Mouse (Mus musculus) liver, embryonic 15.5 days (tissue): Measurements from ENCODE around the gene Ctnnd1. TPM values are rescaled to one million over a fixed set of nuclear protein-coding genes. Genes with fewer than 3 reads are reported as not detected.
A peak's percentile ranks its signal among the peaks of the same experiment; 100 is the strongest.

ENCODE experiments used
- ATAC-seq: fragments of 200-750 bp; cut with Nextera tagmentation; 2 replicates; pipeline ENCODE4 v1.8.0; 2017; ENCODE audit warnings: moderate number of reproducible peaks, mild to moderate bottlenecking, moderate library complexity; ENCODE audit not compliant: insufficient read depth
- H3K27ac ChIP-seq: fragments of 300-500 bp; sonication (generic); replicated peaks from 2 replicates; pipeline ENCODE4 v1.5.1; 2015; ENCODE audit warnings: mild to moderate bottlenecking, inconsistent platforms
- H3K27me3 ChIP-seq: fragments of 300-500 bp; sonication (generic); 2 replicates; pipeline ENCODE4 v1.6.1; 2015; ENCODE audit warnings: mild to moderate bottlenecking, inconsistent platforms
- H3K36me3 ChIP-seq: fragments of 300-500 bp; sonication (generic); replicated peaks from 2 replicates; pipeline ENCODE4 v1.6.1; 2015; ENCODE audit warnings: moderate library complexity, mild to moderate bottlenecking, inconsistent platforms
- H3K4me1 ChIP-seq: fragments of 300-500 bp; sonication (generic); replicated peaks from 2 replicates; pipeline ENCODE4 v1.6.1; 2015; ENCODE audit warnings: inconsistent platforms
- H3K4me2 ChIP-seq: fragments of 300-500 bp; sonication (generic); 2 replicates; pipeline ENCODE4 v1.6.1; 2015; ENCODE audit warnings: moderate library complexity, mild to moderate bottlenecking, inconsistent platforms
- H3K4me3 ChIP-seq: fragments of 300-500 bp; sonication (generic); replicated peaks from 2 replicates; pipeline ENCODE4 v1.5.1; 2015; ENCODE audit warnings: mild to moderate bottlenecking, inconsistent platforms
- H3K9ac ChIP-seq: fragments of 300-500 bp; sonication (generic); 2 replicates; pipeline ENCODE4 v1.6.1; 2015; ENCODE audit warnings: moderate library complexity, mild to moderate bottlenecking, inconsistent platforms
- H3K9me3 ChIP-seq: fragments of 300-500 bp; sonication (generic); replicated peaks from 2 replicates; pipeline ENCODE4 v1.6.1; 2016; ENCODE audit warnings: inconsistent platforms
- WGBS: fragments of 180-500 bp; shearing (Covaris S2); methylation state at CpG from one replicate; pipeline ENCODE4 v1.1.7; 2015; ENCODE audit warnings: mixed read lengths; ENCODE audit not compliant: insufficient replicate concordance; 5-methylcytosine and 5-hydroxymethylcytosine counted together
- polyA plus RNA-seq: library from polyadenylated mRNA; unstranded; fragments of >200 nt; fragmentation: Nextera tagmentation; extraction: Ambion mirVana; gene quantifications from 2 replicates; pipeline ENCODE4 v1.2.1, GENCODE M21; 2015

Gene Ctnnd1
- polyA plus RNA-seq, 1 experiment from 2014 or later = 12.4 TPM

DNA sequence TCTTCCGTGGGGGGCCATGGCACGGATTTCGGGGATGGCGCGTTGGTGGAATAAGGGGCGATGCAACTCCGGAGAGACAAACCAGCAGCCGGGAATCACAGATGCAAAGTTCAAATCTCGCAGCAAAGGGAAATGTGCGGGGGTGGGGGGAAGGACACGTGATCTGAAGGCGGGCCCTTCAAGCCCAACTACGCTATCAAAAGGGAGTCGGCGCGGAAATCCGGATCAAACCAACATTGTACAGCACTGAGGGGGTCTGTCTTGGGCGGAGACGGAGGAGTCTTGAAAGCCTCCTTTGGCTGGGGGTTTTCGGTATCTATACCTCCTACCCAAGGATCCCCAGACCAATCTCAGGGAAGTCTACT lies 20.0 kb upstream of the Ctnnd1 start, which contains the start of gene Selenoh:
Gene Selenoh (minus strand): TSS at position 202 of the 365 bp plus-strand sequence.
- ATAC-seq = peak; percentile 90
- Histone ChIP-seq H3K4me2 (peak within 1 kb of the TSS; percentile 88), H3K4me1 (peaks cover 25% of the 10 kb centered on the region), H3K36me3 (peaks cover 32% of the 10 kb centered on the region), H3K9ac (peak within 1 kb of the TSS; percentile 79), H3K27me3 (no peaks in the 10 kb centered on the region), H3K27ac (peak within 1 kb of the TSS; percentile 76), H3K9me3 (no peaks in the 10 kb centered on the region), H3K4me3 (peak within 1 kb of the TSS; percentile 79)
- WGBS = under 1% methylated on average over 20 of the region's 20 CpGs

DNA sequence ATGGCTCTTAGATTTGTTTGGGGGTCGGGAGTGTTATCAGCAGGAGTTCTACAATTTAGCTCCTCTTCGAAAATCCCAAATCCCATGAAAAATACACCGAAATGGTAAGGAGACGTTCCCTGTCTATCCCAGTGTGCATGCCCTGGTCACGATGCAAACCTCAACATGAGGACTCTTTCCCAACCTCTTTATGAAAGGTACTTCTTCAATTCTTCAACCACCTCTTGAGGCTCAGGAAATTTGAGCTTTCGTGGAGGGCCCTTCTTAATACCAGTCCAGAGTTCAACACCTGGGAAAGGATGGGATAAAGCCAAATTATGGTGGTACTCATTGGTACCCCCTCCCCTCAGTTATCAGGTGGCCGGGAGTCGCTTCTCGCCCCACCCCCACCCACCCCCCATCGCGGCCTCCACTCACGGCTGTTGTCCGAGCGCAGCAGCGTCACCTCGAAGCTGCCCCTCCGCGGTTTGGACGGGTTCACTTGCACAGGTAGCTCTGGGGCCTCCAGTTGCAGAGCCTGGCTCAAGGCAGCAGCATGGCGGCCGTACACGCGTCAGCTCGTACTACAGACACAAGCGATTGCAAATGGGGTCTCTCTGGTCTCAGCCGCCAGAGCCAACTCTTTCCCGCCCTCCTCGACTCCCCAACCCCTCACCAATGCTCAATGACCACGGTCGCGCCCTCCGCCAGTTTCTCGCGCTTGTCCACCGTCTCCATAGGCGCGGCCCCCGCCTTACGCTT lies 19.4 kb upstream of the Ctnnd1 start:
- Histone ChIP-seq H3K4me3 (peak overlapping the region; percentile 79), H3K36me3 (peaks cover 27% of the 10 kb centered on the region), H3K4me1 (peaks cover 25% of the 10 kb centered on the region), H3K4me2 (peak overlapping the region; percentile 88), H3K27ac (peak overlapping the region; percentile 76), H3K9ac (peak overlapping the region; percentile 79), H3K9me3 (no peaks in the 10 kb centered on the region), H3K27me3 (no peaks in the 10 kb centered on the region)
- WGBS = 2% methylated on average over 39 of the region's 39 CpGs
- ATAC-seq = peak; percentile 59

DNA sequence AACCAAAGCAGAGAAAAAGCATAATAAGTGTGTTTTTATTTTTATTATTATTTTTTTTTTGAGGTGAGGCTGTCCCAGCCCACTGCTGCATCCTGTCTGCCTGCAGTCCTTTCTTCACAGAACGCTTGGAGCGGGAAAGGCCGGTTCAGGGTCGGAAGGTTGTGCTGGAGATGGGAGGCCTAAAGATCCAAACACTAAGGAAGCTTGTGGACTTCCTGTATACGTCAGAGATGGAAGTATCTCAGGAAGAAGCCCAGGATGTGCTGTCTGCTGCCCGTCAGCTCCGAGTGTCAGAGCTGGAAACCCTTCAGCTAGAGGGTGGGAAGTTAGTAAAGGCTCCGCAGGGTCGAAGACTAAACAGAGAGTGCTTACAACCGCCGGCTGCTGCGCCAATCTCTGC lies 15.5 kb upstream of the Ctnnd1 start:
- Histone ChIP-seq H3K36me3 (no peaks in the 10 kb centered on the region; the same call in 1 of the 2 replicates), H3K4me2 (no peak overlapping the region), H3K27me3 (no peaks in the 10 kb centered on the region), H3K4me3 (no peak overlapping the region), H3K27ac (peak overlapping the region; percentile 38; the same call in 1 of the 2 replicates), H3K9me3 (no peaks in the 10 kb centered on the region), H3K9ac (no peak overlapping the region), H3K4me1 (peaks cover 21% of the 10 kb centered on the region)
- WGBS = 53% methylated on average over 12 of the region's 12 CpGs
- no peak for ATAC-seq

DNA sequence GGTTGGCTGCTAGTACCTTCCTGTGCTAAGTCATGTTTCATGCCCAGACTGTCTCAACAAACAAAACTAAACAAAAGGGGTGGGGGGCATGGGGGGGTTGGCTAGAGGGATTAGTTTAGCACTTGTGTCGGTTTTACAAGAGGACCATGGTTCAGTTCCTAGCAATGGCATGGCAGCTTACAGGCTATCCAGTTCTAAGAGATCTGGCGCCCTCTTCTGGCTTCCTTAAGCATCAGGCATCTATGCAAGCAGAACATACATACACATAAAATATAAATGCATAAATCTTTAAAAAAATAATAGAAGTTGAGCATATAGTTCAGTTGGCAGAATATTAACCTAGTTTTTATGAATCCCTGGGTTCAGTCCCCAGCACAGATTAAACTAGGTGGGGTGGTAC lies 12.3 kb upstream of the Ctnnd1 start:
- no peaks in the 10 kb centered on the region for H3K36me3 ChIP-seq
- H3K9me3 ChIP-seq = no peaks in the 10 kb centered on the region
- ATAC-seq = no peak
- 23% methylated on average over 2 of the region's 2 CpGs for WGBS
- H3K9ac ChIP-seq = no peak overlapping the region
- no peak overlapping the region for H3K27ac ChIP-seq
- H3K4me1 ChIP-seq = no peaks in the 10 kb centered on the region
- no peak overlapping the region for H3K4me2 ChIP-seq
- no peak overlapping the region for H3K4me3 ChIP-seq
- no peaks in the 10 kb centered on the region for H3K27me3 ChIP-seq

DNA sequence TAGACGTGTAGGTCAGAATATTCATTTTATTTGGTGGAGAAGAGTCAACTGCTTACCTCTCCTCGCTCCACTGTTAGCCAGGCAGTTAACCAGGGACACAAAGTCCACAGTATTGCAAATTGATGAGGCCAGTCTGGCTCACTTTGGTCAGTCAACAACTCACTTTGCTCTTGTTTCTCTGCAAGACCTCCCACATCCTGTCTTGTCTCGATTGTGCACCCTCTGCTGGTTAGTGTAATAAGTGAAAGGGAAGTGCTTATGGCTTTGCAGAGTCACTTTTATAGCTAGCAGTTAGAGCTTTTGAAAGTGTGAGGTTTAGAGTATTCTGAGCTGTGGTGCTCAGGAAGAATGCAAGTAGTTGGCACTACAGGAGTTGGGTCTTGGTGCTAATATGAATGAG lies 9.7 kb upstream of the Ctnnd1 start:
- Histone ChIP-seq H3K4me2 (no peak overlapping the region), H3K4me1 (no peaks in the 10 kb centered on the region), H3K4me3 (no peak overlapping the region), H3K27ac (peak overlapping the region; percentile 60; the same call in 1 of the 2 replicates), H3K9me3 (no peaks in the 10 kb centered on the region), H3K9ac (no peak overlapping the region), H3K36me3 (no peaks in the 10 kb centered on the region), H3K27me3 (no peaks in the 10 kb centered on the region)
- WGBS = 37% methylated on average over 3 of the region's 3 CpGs
- ATAC-seq = peak; percentile 66

DNA sequence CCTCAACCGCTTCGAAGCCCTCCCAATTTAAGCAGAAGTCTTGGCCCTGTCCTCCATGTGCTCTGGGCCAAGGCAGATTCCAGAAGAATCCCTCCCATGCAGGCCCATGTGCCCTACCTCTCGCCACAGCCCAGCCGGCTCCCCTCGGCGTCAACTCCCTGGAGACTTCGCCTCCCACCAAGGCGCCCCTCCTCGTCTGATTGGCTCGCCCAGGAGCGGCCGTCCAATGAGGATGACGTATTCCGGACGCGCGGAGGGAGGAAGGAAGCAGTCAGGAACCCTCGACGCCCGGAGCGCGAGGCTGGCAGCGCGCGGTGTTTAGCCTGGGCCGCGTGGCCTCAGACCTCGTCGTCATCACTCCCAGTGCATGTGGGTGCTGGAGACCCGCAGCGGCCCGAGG lies 8.2 kb upstream of the Ctnnd1 start, which contains the start of gene Btbd18:
Gene Btbd18 (plus strand): TSS at position 274 of the 400 bp plus-strand sequence.
- WGBS = 85% methylated on average over 32 of the region's 32 CpGs
- H3K27ac ChIP-seq = peak within 1 kb of the TSS; percentile 60; the same call in 1 of the 2 replicates
- no peaks in the 10 kb centered on the region for H3K27me3 ChIP-seq

DNA sequence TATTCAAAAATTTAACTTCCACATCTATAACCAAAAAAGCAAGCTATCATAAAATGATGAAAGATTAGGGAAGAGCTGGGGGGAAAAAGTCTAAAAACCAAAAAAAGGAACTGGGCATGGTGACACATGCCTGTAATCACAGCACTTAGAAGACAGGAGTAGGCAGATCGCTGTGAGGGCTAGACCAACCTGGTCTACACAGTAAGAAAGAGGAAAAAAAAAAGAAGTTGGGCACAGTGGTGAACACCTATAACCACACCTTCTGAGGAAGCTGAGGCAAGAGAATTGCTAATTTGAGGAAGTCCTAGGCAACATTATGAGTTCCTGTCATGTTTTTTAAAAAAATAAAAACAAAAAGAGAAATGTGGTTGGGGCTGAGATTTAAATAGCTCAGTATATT lies 5.3 kb upstream of the Ctnnd1 start:
- no peak for ATAC-seq
- Histone ChIP-seq H3K4me3 (no peak overlapping the region), H3K4me2 (no peak overlapping the region), H3K9ac (no peak overlapping the region), H3K4me1 (peaks cover 3% of the 10 kb centered on the region), H3K36me3 (no peaks in the 10 kb centered on the region), H3K27ac (no peak overlapping the region), H3K9me3 (no peaks in the 10 kb centered on the region), H3K27me3 (no peaks in the 10 kb centered on the region)
- 24% methylated on average over 1 of the region's 1 CpGs for WGBS

More for the DNA sequence above, 8.2 kb upstream of the Ctnnd1 start, which contains the start of gene Btbd18:
- H3K4me1 ChIP-seq = no peaks in the 10 kb centered on the region
- no peaks in the 10 kb centered on the region for H3K9me3 ChIP-seq
- no peak for ATAC-seq
- H3K4me2 ChIP-seq = no peak within 1 kb of the TSS
- H3K4me3 ChIP-seq = no peak within 1 kb of the TSS
- H3K9ac ChIP-seq = no peak within 1 kb of the TSS
- H3K36me3 ChIP-seq = no peaks in the 10 kb centered on the region

DNA sequence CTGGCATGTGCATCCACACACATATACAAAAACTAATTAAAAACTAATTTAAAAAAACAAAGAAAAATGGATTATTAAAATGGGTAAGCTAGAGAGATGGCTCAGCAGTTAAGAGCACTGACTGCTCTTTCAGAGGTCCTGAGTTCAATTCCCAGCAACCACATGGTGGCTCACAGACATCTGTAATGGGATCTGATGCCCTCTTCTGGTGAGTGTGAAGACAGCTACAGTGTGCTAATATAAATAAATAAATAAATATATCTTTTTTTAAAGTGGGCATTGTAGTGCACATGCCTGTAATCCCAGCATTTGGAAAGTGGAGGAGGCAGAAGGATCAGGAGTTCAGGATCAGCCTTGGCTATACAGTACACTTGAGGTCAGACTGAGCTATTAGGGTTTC lies 2.8 kb upstream of the Ctnnd1 start:
- Histone ChIP-seq H3K4me3 (no peak overlapping the region), H3K27me3 (no peaks in the 10 kb centered on the region), H3K9me3 (no peaks in the 10 kb centered on the region), H3K27ac (no peak overlapping the region), H3K36me3 (no peaks in the 10 kb centered on the region), H3K4me2 (no peak overlapping the region), H3K9ac (no peak overlapping the region), H3K4me1 (peaks cover 13% of the 10 kb centered on the region)
- no peak for ATAC-seq

DNA sequence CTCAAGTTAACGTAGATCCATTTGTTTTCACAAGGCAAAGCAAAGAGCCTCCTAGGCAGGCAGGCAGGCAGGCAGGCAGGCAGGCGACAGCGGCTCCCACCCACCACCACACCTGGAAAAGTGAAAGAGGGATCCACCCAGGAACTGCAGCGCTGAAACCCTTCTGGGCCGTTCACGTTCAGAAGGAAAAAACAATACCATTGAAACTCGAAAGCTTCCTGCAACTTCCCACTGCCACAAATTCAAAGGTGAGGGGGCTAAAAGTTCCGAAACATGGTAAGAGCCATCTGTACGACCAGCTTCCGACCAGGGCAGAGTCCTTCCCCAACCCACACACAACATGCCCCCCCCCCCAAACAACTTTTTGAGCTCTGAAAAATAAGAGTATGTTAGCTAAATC lies 891 bp downstream of the Ctnnd1 start:
- Histone ChIP-seq H3K4me3 (peak overlapping the region; percentile 75), H3K27ac (peak overlapping the region; percentile 88), H3K4me2 (peak overlapping the region; percentile 77), H3K9me3 (no peaks in the 10 kb centered on the region), H3K27me3 (no peaks in the 10 kb centered on the region), H3K36me3 (no peaks in the 10 kb centered on the region), H3K4me1 (peaks cover 23% of the 10 kb centered on the region), H3K9ac (peak overlapping the region; percentile 83)
- 0% methylated on average over 10 of the region's 10 CpGs for WGBS
- ATAC-seq = peak; percentile 54; the same call in 1 of the 2 replicates

DNA sequence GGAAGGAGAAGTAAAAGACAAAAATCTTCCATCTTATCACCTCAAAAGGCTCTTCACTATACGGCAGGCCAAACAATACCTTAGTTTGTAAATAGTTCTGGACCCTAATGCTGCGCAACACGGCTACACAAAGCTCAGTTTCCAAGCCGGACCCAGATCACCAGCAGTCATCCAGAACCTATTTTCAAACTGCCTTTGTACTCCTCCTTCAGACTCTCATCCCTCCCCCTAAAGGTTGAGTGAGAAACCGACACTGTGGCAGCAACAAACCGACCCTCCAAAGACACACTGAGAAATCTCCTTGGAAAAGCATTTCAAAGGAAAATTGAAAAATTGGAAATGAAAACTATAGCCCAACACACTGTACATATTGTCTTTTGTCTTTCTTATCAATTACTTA lies 2.2 kb downstream of the Ctnnd1 start:
- no peaks in the 10 kb centered on the region for H3K9me3 ChIP-seq
- no peak for ATAC-seq
- peaks cover 28% of the 10 kb centered on the region for H3K4me1 ChIP-seq
- no peak overlapping the region; the same call in 1 of the 2 replicates for H3K9ac ChIP-seq
- WGBS = 49% methylated on average over 6 of the region's 6 CpGs
- peak overlapping the region; percentile 77 for H3K4me2 ChIP-seq
- no peak overlapping the region for H3K27ac ChIP-seq
- peak overlapping the region; percentile 40 for H3K4me3 ChIP-seq
- H3K36me3 ChIP-seq = no peaks in the 10 kb centered on the region
- H3K27me3 ChIP-seq = no peaks in the 10 kb centered on the region

DNA sequence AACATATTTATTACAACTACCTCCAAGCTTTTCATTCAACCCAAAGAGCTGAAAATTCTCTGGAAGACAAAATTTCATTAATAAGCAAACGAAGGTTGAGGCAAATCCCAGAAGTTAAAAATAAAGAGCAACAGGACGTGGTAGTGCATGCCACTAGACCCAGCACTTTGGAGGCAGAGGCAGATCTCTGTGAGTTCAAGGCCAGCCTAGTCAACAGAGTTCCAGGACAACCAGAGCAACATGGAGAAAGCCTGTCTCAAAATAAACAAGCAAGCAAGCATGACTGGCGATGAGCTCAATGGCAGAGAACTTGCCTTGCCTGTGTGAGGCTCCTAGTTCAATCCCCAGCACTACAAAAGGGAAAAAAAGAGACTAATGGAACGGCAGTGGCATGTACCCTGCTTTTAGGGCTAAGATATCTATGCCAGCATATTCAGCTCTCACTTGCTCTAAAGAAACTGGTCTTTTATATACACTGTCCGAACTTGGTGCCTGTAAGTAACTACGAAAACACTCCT lies 3.5 kb downstream of the Ctnnd1 start:
- H3K27ac ChIP-seq = 0 out of 2 replicates have a peak overlapping the region, but pooled peaks have one; percentile 19
- no peak for ATAC-seq
- H3K27me3 ChIP-seq = no peaks in the 10 kb centered on the region
- WGBS = 74% methylated on average over 6 of the region's 6 CpGs
- H3K4me2 ChIP-seq = peak overlapping the region; percentile 23; the same call in 1 of the 2 replicates
- no peaks in the 10 kb centered on the region for H3K36me3 ChIP-seq
- no peak overlapping the region for H3K9ac ChIP-seq
- no peak overlapping the region for H3K4me3 ChIP-seq
- H3K9me3 ChIP-seq = no peaks in the 10 kb centered on the region
- H3K4me1 ChIP-seq = peaks cover 28% of the 10 kb centered on the region
